Mouse (Mus musculus): ENCODE measurements around the gene Snrpa1.

The Snrpa1 gene

GRCm38 (mm10) chr7:66118046-66118445 is 59.2 kb downstream of the Snrpa1 start:
- DNase-seq: no peak

GRCm38 (mm10) chr7:66118796-66119195 is 60.0 kb downstream of the Snrpa1 start:
- DNase-seq: no peak

GRCm38 (mm10) chr7:66120139-66120538 is 61.3 kb downstream of the Snrpa1 start:
- DNase-seq: no peak

- DNase-seq: peak; percentile 14
Observed at GRCm38 (mm10) chr7:66120702-66121396, 62.0 kb downstream of the Snrpa1 start.
